Mouse (Mus musculus) heart, adult 18-20 months (tissue): ENCODE measurements around the gene Rap1a. TPM values are rescaled to one million over a fixed set of nuclear protein-coding genes. Genes with fewer than 3 reads are reported as not detected.

Source experiments
- DNase-seq, 2 experiments: peaks; one replicate each; pipeline ENCODE4 v3.0.0; 2021 to 2022; ENCODE audit warnings: mixed read lengths in 1 of 2
- long read RNA-seq, 2 experiments: library from polyadenylated mRNA; stranded (forward); transcript quantifications; one replicate each; pipeline ENCODE4 v2.0.0; 2021
- total RNA-seq, 2 experiments: library from RNA; stranded (reverse); gene quantifications; 2 replicates each; pipeline ENCODE4 v1.2.3; 2021

The Rap1a gene
- total RNA-seq = 100 to 1,000 TPM; 106 to 109 TPM
- long read RNA-seq, experiment 1, transcript Rap1a-201 (8 exons, 2,407 nt) = major isoform, 28 of 33 reads
- long read RNA-seq, experiment 1, partial matches to known transcripts = 0 of 33 reads
- long read RNA-seq, experiment 1, other reads (novel, unspliced or antisense) = 5 of 33 reads
- long read RNA-seq, experiment 2, transcript Rap1a-201 (8 exons, 2,407 nt) = major isoform, 11 of 18 reads
- long read RNA-seq, experiment 2, partial matches to known transcripts = 5 of 18 reads
- long read RNA-seq, experiment 2, other reads (novel, unspliced or antisense) = 2 of 18 reads

GRCm38 (mm10) chr3:105801191-105802166 is at the start of gene Rap1a:
TSS of gene Rap1a (minus strand) at chr3:105801336.
- peak; percentile 80 to 84 for DNase-seq

- DNase-seq = no peak
Measured at GRCm38 (mm10) chr3:105846294-105847069, 45.3 kb upstream of the Rap1a start.

- DNase-seq = peak in 1 of 2 experiments; percentile 28
Measured at GRCm38 (mm10) chr3:105839836-105840235, 38.7 kb upstream of the Rap1a start.

GRCm38 (mm10) chr3:105838655-105839054 is 37.5 kb upstream of the Rap1a start:
- no peak for DNase-seq

GRCm38 (mm10) chr3:105836883-105837282 is 35.7 kb upstream of the Rap1a start:
- DNase-seq = no peak

- DNase-seq = no peak
Measured at GRCm38 (mm10) chr3:105835875-105836274, 34.7 kb upstream of the Rap1a start.

GRCm38 (mm10) chr3:105831584-105831983 is 30.4 kb upstream of the Rap1a start:
- DNase-seq = no peak

GRCm38 (mm10) chr3:105825501-105826161 is 24.5 kb upstream of the Rap1a start:
- peak; percentile 78 to 91 for DNase-seq

- DNase-seq = peak in 1 of 2 experiments; percentile 28
Measured at GRCm38 (mm10) chr3:105824704-105825103, 23.6 kb upstream of the Rap1a start.

- DNase-seq = peak; percentile 34 to 63
Measured at GRCm38 (mm10) chr3:105824103-105824502, 23.0 kb upstream of the Rap1a start.

- DNase-seq = no peak
Measured at GRCm38 (mm10) chr3:105823609-105824008, 22.5 kb upstream of the Rap1a start.

- DNase-seq = no peak
Measured at GRCm38 (mm10) chr3:105821504-105821903, 20.4 kb upstream of the Rap1a start.

GRCm38 (mm10) chr3:105820272-105820671 is 19.1 kb upstream of the Rap1a start:
- no peak for DNase-seq

GRCm38 (mm10) chr3:105818130-105819004 is 17.2 kb upstream of the Rap1a start:
- peak; percentile 29 to 56 for DNase-seq

GRCm38 (mm10) chr3:105816089-105816488 is 15.0 kb upstream of the Rap1a start:
- peak; percentile 26 to 32 for DNase-seq

GRCm38 (mm10) chr3:105815236-105815904 is 14.2 kb upstream of the Rap1a start:
- peak in 1 of 2 experiments; percentile 57 for DNase-seq

GRCm38 (mm10) chr3:105811146-105811545 is 10.0 kb upstream of the Rap1a start:
- no peak for DNase-seq

GRCm38 (mm10) chr3:105808179-105809037 is 7.3 kb upstream of the Rap1a start:
- DNase-seq = peak in 1 of 2 experiments; percentile 31

GRCm38 (mm10) chr3:105807672-105808071 is 6.5 kb upstream of the Rap1a start:
- no peak for DNase-seq
